Mouse (Mus musculus): ENCODE results near the gene Nectin4.

The Nectin4 gene

DNA sequence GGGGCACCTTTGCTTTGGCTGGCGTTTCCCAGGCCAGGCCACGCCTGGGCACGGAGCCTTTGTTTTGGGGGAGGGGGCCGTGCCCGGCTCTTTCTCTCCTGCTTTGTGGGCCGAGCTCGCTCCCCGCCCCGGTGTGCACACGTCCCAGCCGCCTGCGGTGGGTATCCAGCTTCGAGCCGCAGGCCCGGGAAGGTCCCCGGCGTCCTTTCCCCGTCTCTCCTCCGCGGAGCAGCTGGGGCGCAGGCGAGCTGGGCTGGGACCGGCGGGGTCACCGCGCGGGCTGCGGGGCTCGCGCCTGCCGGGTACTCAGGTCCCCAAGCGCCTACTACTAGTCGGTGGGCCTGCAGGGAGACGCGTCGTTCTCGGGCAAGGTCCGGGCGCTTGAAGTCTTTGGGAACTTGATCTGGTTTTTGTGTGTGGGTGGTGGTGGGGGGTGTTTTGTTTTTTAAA lies 41.6 kb downstream of the Nectin4 start:
- DNase-seq (ENCODE audit: extremely low spot score, low read depth, low spot score), result no peak

DNA sequence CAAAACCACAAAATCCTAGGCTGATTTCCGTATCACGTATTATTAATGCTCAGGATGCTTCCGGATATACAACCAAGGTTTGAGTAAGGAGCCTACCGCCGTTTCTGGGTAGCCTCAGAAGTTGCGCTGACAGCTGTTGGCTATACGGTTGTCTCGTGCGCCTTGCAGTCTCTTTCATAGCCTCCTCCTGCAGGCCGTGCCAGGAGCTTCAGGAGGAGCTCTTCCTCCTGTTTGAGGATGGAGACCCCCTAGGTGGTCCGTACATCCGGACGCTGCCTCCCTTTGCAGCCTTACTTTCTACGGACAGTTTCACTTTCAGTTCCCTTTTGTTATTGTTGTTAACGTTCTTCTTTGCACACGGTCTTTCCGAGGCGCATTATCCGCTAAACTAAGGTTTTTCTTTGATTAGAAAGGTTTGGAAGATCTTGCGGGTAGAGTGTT lies 42.1 kb downstream of the Nectin4 start:
- peak; percentile 31 for DNase-seq (ENCODE audit: extremely low spot score, low read depth, low spot score)

DNA sequence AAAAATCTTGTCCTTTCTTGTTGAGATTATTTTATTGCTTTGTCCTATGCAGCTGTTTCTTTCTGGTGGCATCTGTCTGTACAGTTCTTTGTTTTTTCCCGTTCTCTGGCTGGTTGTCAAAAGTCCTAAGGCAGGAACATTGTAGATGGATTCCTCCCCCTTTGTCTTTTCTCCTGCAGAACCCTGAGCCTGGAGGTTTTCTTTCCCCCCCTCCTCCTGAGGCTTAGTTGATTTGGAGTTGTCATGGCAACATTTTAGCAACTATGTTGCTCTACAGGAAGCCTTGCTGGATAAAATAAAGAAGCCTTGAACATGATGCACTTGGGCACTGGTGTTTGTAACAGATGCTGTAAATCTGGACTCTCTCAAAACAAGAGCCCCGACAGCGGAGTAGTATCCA lies 42.5 kb downstream of the Nectin4 start:
- no peak for DNase-seq (ENCODE audit: extremely low spot score, low read depth, low spot score)

DNA sequence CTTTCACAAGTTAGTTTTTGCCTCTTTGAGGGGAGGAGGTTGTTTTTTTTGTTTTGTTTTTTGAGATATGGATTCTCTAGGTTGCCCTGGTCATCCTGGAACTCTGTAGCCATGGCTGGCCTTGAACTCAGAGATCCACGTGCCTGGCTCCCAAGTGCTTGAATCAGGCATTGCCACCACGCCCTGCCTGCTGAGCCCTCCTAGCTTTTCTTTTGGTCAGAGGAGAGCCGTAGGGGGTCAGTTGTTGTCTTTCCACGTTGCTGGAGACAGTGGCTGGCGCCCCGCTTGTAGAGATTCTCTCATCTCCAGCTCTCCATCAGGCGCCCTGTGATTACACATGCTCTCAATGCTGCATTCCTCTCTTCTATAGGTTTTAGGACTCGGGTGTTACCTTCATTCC lies 43.7 kb downstream of the Nectin4 start:
- no peak for DNase-seq (ENCODE audit: extremely low spot score, low read depth, low spot score)

DNA sequence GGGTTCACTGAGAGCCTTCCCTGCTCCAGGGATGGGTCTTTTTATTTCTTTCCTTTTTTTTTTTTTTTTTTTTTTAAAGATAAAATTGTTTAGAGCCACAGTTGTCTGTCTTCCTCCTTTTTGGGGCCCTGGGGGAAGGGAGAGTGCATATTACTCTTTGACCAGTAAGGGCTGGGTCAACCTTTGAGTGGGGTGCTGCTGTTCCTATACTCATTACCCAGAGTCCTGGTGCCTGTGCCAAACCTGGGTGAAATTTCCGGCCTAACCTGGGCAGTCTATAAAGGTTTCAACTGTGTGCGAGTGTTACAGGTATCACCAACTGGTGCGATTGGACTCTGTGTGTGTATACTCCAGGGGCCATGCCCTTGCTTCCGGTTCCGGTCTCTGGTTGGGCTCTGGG lies 48.8 kb downstream of the Nectin4 start, which contains the start of gene Tstd1:
Gene Tstd1, plus strand, starts transcription at position 213 of the 400 bp plus-strand sequence.
- no peak for DNase-seq (ENCODE audit: extremely low spot score, low read depth, low spot score)

DNA sequence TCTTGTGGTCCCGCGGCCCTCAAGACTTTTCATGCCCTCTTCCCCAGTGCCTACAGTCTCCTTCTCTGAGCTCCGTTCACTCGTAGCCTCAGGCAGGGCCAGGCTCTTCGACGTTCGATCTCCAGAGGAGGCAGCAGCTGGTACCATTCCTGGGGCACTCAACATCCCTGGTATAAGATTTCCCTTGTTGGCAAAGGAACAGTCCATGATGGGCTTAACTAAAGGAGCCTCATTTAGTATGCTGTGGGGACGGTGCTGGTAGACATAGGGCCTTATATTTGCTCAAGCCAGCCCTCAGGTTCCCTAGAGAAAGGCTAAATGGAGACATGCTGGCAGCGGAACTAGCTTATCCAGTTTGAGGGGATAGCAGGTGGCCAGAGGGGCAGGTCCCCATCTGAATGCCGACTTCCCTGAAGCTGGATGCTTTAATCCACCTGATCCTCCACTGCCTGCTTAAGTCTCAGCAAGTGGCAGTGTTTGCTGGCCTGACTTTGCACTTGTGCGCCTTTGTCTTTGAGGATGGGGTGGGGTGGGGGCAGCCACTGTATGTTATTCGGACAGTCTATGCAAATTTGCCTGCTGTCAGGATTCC lies 49.5 kb downstream of the Nectin4 start:
- DNase-seq (ENCODE audit: extremely low spot score, low read depth, low spot score), result no peak

DNA sequence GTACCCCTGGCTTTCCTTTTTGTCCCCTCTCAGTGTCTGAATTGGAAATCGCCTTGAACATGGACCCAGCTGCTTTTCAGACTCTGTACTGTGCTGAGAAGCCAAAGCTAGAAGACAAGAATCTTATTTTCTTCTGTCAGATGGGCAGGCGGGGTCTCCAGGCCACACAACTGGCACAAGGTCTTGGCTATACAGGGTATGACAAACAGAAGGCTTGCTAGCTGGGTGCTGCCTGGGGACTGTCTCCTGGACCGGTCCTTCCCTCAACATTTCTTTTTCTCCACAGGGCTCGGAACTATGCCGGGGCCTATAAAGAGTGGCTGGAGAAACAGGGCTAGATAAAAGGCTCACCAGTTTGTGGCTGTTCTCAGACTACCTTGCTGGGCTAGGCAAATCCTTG lies 50.0 kb downstream of the Nectin4 start:
- no peak for DNase-seq (ENCODE audit: extremely low spot score, low read depth, low spot score)

DNA sequence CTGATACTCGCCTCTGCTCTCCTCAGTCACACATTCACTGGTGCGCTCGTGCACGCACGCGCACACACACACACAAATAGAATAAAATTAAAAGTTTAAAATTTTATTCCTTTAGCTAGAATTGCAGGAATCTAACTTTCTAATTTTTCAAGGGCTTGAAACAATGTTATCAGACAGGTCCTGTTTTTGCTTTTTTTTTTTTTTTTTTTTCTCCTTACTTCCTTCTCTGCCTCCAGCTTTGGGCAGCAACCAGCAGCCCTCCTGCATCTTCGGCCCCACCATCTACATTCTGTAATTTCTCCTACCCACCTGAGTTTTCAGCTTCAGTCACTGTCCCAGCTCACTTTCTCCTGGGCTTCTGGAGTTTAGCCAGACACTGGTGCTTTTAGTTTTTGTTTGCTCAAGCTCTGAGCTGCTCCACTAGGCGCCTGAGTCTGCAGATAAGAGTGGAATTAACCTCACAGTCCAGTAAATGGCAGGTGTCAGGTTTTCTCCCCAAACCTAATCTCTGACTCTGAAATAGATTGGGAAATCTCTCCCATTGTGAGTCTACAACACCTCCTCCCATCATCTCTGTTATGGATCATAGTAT lies 52.7 kb downstream of the Nectin4 start:
- DNase-seq (ENCODE audit: extremely low spot score, low read depth, low spot score), result no peak

DNA sequence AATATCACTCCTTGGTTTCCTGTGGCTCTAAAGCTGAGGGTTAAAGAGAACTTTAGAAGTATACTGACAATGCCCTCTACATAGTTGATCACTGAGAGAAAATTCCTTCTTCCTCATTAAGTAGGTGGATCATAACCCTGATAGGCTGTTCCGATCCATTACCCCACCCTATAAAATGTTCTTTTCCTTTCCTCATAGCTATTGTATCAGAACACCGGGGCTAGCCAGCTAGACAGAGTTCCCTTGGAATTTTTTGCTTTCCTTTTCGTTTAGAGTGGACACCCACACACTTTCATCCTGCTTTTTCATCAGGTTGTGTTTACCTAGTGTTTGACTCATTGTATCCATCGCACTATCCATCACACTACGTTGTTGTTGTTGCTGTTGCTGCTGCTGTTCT lies 54.7 kb downstream of the Nectin4 start:
- DNase-seq (ENCODE audit: extremely low spot score, low read depth, low spot score), result no peak

DNA sequence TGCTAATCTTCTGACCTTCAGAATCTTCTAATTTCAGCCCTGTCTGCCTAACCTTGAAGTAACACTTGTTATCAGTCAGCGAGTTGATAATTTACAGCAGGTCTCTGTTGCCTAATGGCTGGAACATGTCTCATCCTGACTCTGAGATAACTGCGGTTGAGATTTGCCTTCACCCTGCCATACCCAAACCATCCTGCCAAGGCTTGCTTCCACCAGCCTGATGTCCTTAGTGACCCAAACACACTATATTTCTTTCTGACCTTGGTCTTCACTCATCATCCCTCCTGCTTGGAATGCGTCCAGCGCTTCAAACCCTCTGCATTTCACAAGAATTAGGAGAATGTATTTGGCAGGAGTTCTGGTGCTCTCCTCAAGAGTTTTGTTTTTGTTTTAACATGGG lies 55.2 kb downstream of the Nectin4 start:
- no peak for DNase-seq (ENCODE audit: extremely low spot score, low read depth, low spot score)

DNA sequence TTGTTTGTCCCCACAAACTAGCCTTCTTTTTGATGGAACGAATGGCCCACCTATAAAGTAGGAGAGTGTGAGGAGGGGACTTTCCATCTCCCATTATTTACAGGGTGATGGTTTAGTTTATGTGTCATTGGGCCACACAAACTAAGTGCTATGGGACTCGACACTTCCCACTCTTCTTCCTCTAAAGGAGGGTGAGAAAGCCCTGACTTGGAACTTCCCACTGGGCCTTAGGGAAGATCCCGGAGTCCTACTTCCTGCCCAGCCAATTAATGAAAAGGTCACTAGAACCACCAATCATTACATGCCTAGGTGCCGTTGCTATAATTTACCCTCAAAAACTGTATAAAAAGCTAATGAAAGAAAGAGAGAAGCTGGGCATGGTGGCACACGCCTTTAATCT lies 62.3 kb downstream of the Nectin4 start:
- no peak for DNase-seq (ENCODE audit: extremely low spot score, low read depth, low spot score)

DNA sequence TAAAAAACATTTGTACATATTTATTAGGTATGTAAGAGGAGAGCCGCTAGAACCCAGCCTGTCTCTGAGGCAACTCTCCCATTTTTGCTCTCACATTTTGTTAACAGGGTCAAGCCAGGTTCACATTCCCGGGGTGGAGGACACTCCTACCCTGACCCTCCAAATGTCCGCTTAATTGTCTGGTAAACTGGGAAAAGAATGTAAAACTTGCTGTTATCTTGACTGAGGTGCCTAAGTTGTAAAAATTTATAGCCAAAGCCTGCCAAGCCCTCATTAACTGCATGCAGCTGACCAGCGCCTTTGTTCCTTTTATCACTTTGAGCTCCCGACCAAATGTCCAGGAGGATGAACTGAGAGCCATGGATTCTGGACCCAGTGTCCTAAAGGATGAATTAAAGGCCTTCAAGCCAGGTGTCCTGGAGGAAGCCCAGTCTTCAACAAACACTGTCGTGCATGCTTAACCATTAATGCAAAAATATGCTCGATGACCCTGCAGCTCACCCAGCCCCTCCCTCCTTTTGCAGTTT lies 65.5 kb downstream of the Nectin4 start:
- DNase-seq (ENCODE audit: extremely low spot score, low read depth, low spot score), result no peak

DNA sequence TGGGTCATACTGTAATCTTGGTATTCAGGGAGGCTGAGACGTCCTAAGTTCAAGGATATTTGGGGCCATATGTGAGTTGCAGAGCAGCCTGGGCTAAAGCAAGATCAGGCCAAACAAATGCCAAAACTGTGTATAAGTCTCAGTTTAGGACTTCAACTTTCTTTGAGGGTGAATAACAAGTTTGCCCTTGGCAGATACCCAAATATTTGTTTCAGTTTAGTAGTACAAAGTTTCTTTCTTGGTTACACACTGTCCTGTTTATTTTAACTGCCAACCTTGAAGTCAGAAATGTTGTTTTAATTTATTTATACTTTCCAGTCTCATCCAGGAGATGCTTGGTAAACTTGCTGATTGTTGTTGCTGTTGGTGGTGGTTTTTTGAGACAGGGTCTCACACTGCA lies 66.1 kb downstream of the Nectin4 start:
- DNase-seq (ENCODE audit: extremely low spot score, low read depth, low spot score), result no peak

DNA sequence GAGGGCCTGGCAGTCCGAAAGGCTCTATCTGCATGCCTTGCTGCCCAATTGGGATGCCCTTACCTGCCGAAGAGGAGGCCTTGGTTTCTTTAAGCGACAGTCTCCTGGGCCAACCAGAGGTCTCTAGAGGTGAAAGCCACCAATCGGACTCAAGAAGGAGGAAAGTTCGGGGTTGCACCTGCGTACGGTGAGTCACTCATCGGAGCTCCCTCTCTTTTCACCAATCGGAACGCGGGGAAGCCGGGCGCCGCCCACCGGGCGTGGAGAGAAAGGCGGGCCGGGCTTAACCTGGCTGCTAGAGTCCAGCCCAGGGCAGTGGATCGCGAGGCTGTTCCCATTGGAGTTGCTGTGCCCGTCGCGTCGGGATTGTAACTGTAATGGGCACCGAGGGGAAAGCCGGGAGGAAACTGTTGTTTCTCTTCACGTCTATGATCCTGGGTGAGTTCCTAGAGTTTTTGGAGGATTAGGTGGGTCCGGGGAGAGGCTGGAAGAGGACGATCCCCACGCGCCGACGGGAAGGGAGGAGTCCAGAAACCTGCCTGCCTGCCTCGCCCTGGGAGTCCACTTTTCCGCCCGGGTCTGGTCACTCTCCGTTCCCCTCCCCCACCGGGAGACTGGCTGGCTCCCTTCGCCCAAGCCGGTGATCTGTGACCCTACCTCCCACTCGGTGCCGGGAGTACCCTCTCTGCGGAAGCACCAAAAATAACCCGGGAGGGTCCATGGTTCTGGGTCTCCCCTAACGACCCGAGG lies 67.5 kb downstream of the Nectin4 start, which contains the start of gene F11r:
Gene F11r, plus strand, starts transcription at position 272 of the 750 bp plus-strand sequence.
- DNase-seq (ENCODE audit: extremely low spot score, low read depth, low spot score), result no peak
